Mouse (Mus musculus): Measurements from ENCODE around the gene Eml6. TPM values are rescaled to one million over a fixed set of nuclear protein-coding genes. Genes with fewer than 3 reads are reported as not detected.
A peak's percentile ranks its signal among the peaks of the same experiment; 100 is the strongest.

Gene Eml6
- polyA plus RNA-seq, 1 experiment from 2014 or later: 0.57 TPM

DNA sequence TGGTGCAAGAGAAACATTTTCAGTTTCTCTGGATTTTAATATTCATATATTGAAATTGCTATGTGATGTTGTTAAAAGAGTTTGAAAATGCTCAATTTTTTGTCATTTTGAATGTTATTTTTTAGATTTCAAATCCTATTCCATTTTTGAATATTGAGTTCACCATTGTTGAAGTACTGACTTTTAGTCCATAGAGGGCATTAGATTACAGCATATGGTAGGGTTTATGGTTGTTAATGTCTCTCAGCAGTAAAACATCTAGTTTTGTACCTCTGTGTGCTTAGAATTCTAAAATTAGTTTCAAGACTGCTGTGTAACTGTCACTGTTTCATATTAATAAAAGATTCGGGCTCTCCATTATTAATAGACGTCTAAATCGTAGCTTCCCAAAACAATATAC, 310.3 kb downstream of the Eml6 start:
- Histone ChIP-seq H3K4me3 (no peak overlapping the region), H3K27me3 (no peaks in the 10 kb centered on the region), H3K36me3 (no peaks in the 10 kb centered on the region; the same call in 1 of the 2 replicates), H3K9ac (no peak overlapping the region), H3K27ac (no peak overlapping the region), H3K9me3 (replicated peaks) (no peaks in the 10 kb centered on the region), H3K4me2 (no peak overlapping the region), H3K4me1 (replicated peaks) (peaks cover 6% of the 10 kb centered on the region)
- no peak for ATAC-seq (replicated peaks; ENCODE audit: insufficient number of reproducible peaks, insufficient read depth, low FRiP score, low read depth)
- WGBS: 88% methylated on average over 3 of the region's 3 CpGs

DNA sequence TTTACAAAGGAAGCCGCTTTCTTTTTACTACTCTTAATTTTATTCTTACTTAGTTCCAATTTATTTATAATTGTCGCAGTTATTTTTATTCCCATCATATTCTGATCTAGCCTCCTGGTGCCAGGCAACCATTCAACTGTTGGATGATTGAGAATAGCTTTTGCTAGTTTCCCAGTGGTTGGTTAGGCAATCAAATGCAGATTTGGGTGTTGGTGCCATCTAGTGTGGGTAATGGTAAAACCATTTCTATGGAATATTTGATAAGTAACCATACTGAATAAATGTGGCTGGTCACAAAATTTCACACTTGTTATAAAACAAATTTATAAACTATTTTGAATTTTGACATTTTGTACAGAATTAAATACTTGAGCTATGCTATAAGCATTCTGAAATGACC, 311.0 kb downstream of the Eml6 start:
- Histone ChIP-seq H3K27me3 (no peaks in the 10 kb centered on the region), H3K4me1 (replicated peaks) (peaks cover 6% of the 10 kb centered on the region), H3K27ac (no peak overlapping the region), H3K4me3 (no peak overlapping the region), H3K9ac (no peak overlapping the region), H3K36me3 (peaks cover 2% of the 10 kb centered on the region; the same call in 1 of the 2 replicates), H3K9me3 (replicated peaks) (no peaks in the 10 kb centered on the region), H3K4me2 (no peak overlapping the region)
- ATAC-seq (replicated peaks; ENCODE audit: insufficient number of reproducible peaks, insufficient read depth, low FRiP score, low read depth): no peak
- WGBS: 87% methylated on average over 2 of the region's 2 CpGs

DNA sequence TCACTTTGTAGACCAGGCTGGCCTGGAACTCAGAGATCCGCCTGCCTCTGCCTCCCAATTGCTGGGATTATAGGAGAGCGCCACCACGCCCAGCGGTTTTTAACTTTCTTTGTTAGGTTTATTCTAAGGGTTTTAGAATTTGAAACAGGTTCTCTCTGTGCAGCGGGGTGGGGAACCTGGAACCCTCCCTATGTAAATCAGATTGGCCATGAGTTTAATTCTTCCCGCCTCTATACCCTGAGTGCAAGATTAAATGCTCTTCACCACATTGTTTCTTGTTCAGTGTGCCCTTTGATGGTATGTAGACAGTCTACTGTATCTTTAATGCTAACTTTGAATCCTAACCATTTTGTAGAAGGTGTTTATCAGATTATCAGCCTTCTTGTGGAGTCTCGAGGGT, 311.7 kb downstream of the Eml6 start:
- no peaks in the 10 kb centered on the region for H3K27me3 ChIP-seq
- H3K27ac ChIP-seq: no peak overlapping the region
- no peak overlapping the region for H3K9ac ChIP-seq
- no peak overlapping the region for H3K4me2 ChIP-seq
- ATAC-seq (replicated peaks; ENCODE audit: insufficient number of reproducible peaks, insufficient read depth, low FRiP score, low read depth): no peak
- 85% methylated on average over 7 of the region's 7 CpGs for WGBS
- peaks cover 6% of the 10 kb centered on the region for H3K4me1 ChIP-seq (replicated peaks)
- no peak overlapping the region for H3K4me3 ChIP-seq
- H3K36me3 ChIP-seq: peaks cover 6% of the 10 kb centered on the region; the same call in 1 of the 2 replicates
- no peaks in the 10 kb centered on the region for H3K9me3 ChIP-seq (replicated peaks)

DNA sequence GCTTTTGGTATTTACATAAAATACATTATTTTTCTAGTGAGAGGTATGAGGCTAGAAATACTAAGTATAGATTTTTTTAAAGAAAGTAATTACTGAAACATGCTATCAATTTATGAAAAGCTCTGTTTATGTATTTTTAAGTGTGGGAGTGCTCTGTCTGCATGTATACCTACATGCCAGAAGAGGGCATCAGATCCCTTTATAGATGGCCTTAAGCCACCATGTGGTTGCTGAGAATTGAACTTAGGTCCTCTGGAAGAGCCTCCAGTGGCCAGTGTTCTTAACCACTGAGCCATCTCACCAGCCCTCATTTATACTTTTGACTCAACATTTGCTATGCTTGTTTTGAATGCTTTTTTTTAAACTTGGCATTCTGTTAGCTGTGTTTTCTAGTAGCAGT, 316.3 kb downstream of the Eml6 start:
- Histone ChIP-seq H3K9ac (no peak overlapping the region), H3K4me2 (no peak overlapping the region), H3K27ac (no peak overlapping the region), H3K9me3 (replicated peaks) (no peaks in the 10 kb centered on the region), H3K4me3 (no peak overlapping the region), H3K27me3 (no peaks in the 10 kb centered on the region), H3K36me3 (peaks cover 23% of the 10 kb centered on the region), H3K4me1 (replicated peaks) (peaks cover 2% of the 10 kb centered on the region; the same call in 1 of the 2 replicates)
- ATAC-seq (replicated peaks; ENCODE audit: insufficient number of reproducible peaks, insufficient read depth, low FRiP score, low read depth): no peak

DNA sequence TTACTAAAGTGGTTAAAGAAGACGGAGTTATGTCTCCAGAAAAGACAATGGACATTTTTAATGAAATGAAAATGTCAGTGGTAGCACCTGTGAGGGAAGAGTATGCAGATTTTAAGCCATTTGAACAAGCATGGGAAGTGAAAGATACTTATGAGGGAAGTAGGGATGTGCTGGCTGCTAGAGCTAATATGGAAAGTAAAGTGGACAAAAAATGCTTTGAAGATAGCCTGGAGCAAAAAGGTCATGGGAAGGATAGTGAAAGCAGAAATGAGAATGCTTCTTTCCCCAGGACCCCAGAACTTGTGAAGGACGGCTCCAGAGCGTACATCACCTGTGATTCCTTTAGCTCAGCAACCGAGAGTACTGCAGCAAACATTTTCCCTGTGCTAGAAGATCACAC, 319.0 kb downstream of the Eml6 start:
- Histone ChIP-seq H3K4me2 (no peak overlapping the region), H3K4me3 (no peak overlapping the region), H3K4me1 (replicated peaks) (peaks cover 10% of the 10 kb centered on the region), H3K9ac (no peak overlapping the region), H3K27ac (no peak overlapping the region), H3K36me3 (peaks cover 23% of the 10 kb centered on the region), H3K27me3 (no peaks in the 10 kb centered on the region), H3K9me3 (replicated peaks) (no peaks in the 10 kb centered on the region)
- WGBS: 78% methylated on average over 4 of the region's 4 CpGs
- no peak for ATAC-seq (replicated peaks; ENCODE audit: insufficient number of reproducible peaks, insufficient read depth, low FRiP score, low read depth)

DNA sequence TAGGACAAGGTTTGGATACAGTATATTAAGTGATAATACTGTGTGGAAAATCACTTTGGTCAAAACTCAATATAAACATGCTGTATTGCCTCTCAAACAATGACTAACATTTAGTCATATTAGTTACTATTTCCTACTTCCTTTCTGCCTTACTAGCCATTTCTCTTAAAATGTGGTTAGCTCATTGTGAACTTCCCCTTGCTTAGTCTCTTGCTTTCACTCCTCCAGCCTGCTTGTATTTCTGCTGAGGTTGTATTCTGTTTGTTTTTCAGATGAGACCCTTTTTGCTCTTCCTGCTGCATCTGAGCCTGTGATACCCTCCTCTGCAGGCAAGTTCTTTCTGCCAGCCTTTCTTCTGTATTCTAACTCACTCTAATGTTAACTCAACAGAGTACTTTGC, 320.6 kb downstream of the Eml6 start:
- peaks cover 23% of the 10 kb centered on the region for H3K36me3 ChIP-seq
- ATAC-seq (replicated peaks; ENCODE audit: insufficient number of reproducible peaks, insufficient read depth, low FRiP score, low read depth): no peak
- no peaks in the 10 kb centered on the region for H3K9me3 ChIP-seq (replicated peaks)
- H3K27ac ChIP-seq: 0 out of 2 replicates have a peak overlapping the region, but pooled peaks have one; percentile 2
- H3K4me3 ChIP-seq: no peak overlapping the region
- peaks cover 10% of the 10 kb centered on the region for H3K4me1 ChIP-seq (replicated peaks)
- H3K27me3 ChIP-seq: no peaks in the 10 kb centered on the region
- H3K4me2 ChIP-seq: no peak overlapping the region
- H3K9ac ChIP-seq: no peak overlapping the region

DNA sequence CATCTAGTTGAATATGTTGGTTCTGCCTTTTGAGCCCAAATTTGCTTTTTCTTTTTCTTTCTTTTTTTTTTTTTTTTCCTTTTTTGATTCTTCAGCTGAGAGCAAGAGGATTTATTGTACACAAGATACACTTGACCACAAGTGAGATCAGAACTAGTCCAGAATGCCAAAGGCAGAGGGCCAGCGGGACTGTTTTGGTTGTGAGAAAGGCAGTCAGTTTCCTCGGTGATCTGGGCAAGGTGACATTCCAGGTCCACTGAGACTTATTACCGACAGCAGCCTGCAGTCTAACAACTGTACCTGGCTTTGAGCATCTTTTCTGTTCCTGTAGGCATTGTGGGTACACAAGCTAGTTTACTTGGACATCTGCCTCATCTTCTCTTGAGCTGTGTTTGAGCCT, 323.1 kb downstream of the Eml6 start:
- Histone ChIP-seq H3K36me3 (peaks cover 11% of the 10 kb centered on the region), H3K27me3 (no peaks in the 10 kb centered on the region), H3K9me3 (replicated peaks) (no peaks in the 10 kb centered on the region), H3K4me1 (replicated peaks) (peaks cover 13% of the 10 kb centered on the region), H3K4me3 (no peak overlapping the region), H3K4me2 (no peak overlapping the region), H3K9ac (no peak overlapping the region), H3K27ac (no peak overlapping the region)
- ATAC-seq (replicated peaks; ENCODE audit: insufficient number of reproducible peaks, insufficient read depth, low FRiP score, low read depth): no peak
- WGBS: 57% methylated on average over 3 of the region's 3 CpGs

DNA sequence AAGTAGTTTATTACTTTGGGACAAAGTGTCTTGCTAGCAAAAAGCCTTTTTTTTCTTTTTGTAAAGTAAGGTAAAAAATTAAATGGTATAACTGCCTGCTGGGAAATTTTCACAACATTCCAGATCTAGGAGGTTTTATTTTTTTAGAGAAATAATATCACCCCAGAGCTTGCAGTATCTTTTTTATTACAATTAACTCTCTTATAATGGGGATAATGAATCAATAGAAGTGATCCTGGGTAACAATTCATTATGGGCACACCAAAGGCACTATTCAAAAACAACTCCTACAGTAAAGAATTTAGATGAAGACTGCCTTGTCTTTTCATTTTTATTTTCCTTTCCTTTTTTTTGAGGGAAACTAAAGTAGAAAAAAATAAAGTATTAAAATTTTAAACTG, 331.1 kb downstream of the Eml6 start:
- Histone ChIP-seq H3K4me2 (no peak overlapping the region), H3K9me3 (replicated peaks) (no peaks in the 10 kb centered on the region), H3K4me1 (replicated peaks) (peaks cover 20% of the 10 kb centered on the region), H3K27me3 (no peaks in the 10 kb centered on the region), H3K36me3 (no peaks in the 10 kb centered on the region), H3K27ac (no peak overlapping the region), H3K9ac (no peak overlapping the region), H3K4me3 (no peak overlapping the region)
- no peak for ATAC-seq (replicated peaks; ENCODE audit: insufficient number of reproducible peaks, insufficient read depth, low FRiP score, low read depth)

DNA sequence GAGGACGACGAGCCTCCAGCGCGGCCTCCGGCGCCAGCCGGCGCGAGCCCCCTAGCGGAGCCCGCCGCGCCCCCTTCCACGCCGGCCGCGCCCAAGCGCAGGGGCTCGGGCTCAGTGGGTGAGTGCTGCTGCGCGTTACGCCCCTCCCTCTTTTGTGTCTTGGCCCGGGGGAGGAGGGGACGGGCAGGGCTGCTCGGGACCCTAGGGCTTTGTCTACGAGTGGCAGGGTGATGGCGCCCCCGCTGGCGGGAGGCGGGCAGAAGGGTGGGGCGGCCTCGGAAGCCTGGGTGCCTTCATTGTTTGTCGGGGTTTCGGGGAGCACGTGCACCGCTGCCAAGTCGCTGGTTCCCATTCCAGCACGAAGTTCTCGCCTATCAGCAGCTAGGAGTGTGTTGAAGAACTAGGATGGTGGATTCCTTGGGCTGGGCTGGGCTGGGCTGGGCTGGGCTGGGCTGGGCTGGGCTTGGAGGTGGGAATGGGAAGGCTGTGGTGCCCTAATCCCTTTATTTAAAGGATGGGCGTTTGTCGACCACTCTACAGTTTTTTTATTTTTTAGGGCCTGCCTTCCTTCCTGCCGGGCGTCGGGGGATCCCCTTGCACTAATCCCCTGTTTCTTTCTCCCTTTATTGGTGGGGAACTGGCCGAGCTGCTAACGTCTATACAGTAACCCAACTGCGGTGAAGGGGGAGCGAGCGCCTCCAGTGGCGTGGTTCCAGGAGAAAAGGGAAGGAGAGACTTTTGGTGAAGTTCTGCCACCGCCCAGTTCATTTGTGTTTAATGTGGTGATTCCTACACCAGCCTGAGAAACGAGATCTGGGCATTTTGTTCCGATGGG, 332.0 kb downstream of the Eml6 start:
- H3K4me1 ChIP-seq (replicated peaks): peaks cover 20% of the 10 kb centered on the region
- H3K36me3 ChIP-seq: no peaks in the 10 kb centered on the region
- ATAC-seq (replicated peaks; ENCODE audit: insufficient number of reproducible peaks, insufficient read depth, low FRiP score, low read depth): peak; percentile 85
- no peaks in the 10 kb centered on the region for H3K9me3 ChIP-seq (replicated peaks)
- H3K27ac ChIP-seq: peak overlapping the region; percentile 99
- H3K9ac ChIP-seq: peak overlapping the region; percentile 99
- H3K27me3 ChIP-seq: no peaks in the 10 kb centered on the region
- peak overlapping the region; percentile 70 for H3K4me2 ChIP-seq
- H3K4me3 ChIP-seq: peak overlapping the region; percentile 100
- WGBS: under 1% methylated on average over 48 of the region's 53 CpGs

Other genes with a start within 250 kb of the Eml6 start
- 0.08 and 0.10 TPM in 2 replicates for gene 4931440F15Rik, start 200.4 kb downstream of the Eml6 start, polyA plus RNA-seq (2015; fragmentation: Nextera tagmentation; extraction: Ambion mirVana)
- gene Sptbn1, start 242.1 kb upstream of the Eml6 start, polyA plus RNA-seq (2015; fragmentation: Nextera tagmentation; extraction: Ambion mirVana): 159 and 163 TPM in 2 replicates